Mouse (Mus musculus): ENCODE data around the gene Olfr91.
"Not testable (repeated sequence)": the region's sequence is repeated elsewhere in the genome, so short reads cannot be mapped to it uniquely, and the experiment has no call there.

Gene Olfr91

GRCm38 (mm10) chr17:37098178-37098577 lies at the start of gene Olfr91:
Gene Olfr91 (minus strand): TSS chr17:37098278.
- DNase-seq: no peak

DNA sequence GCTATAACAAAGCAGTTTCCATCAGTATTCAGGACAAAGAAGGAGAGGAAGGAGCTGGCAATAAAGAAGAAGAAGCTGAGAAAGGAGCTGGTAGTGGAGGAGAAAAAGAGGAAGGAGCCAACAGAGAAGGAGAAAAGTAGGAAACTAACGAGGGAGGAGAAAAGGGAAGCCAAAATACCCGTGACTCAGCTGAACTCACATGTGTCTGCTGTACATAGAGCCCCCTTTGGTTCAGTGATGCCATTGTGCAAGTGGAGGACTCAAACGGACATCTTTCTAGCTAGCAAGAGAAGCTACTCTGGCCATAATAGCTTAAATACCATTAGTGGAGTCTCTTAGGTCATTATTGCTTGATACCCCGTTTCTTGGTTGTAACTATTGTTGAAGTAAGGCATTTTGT lies 33.3 kb upstream of the Olfr91 start:
- DNase-seq: not testable (repeated sequence)

DNA sequence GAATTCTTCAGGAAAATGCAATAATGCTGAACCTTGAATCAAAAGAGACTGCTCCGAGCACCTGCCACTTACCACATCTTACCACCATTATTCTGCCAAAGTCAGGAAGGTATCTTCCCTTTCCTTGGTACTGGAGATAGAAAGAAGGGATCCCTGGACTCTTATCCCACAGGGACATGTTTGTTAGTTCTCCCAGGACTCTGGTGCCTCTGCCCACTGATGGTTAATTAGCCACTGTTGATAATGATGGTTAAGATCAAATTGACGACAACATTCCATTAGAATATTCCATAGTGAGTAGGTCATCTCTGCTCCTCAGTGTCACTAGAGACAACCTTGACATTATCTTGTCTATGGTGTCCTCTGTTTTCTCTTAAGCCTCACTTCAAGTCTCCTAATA lies 21.9 kb upstream of the Olfr91 start, which contains the start of gene Olfr92:
Gene Olfr92, minus strand, starts transcription at position 101 of the 400 bp plus-strand sequence.
- no peak for DNase-seq

- DNase-seq: no peak
These were observed 4.8 kb downstream of the Olfr91 start for GRCm38 (mm10) chr17:37093289-37093688.

DNA sequence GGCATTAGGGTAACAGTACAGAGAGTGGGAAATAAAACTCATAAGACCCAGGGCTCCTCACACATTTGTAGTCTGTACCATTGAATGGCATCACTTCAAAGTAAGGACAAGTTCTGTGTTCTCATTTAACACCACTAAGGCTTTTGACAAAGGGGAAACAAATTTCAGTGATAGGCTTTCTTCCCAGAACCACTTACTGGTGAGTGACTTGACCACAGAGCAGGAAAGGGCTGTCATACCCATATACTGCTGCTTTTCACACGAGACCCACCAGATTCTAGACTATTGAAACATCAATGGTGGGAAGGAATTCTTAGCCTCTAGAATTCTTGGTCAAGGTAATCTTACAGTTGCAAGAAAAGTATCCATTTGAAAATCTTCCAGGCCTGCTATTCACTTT lies 5.9 kb downstream of the Olfr91 start:
- no peak for DNase-seq

GRCm38 (mm10) chr17:37088399-37088798 lies 9.7 kb downstream of the Olfr91 start, which contains the start of gene Olfr90:
Gene Olfr90 (minus strand): TSS chr17:37088499.
- no peak for DNase-seq

DNA sequence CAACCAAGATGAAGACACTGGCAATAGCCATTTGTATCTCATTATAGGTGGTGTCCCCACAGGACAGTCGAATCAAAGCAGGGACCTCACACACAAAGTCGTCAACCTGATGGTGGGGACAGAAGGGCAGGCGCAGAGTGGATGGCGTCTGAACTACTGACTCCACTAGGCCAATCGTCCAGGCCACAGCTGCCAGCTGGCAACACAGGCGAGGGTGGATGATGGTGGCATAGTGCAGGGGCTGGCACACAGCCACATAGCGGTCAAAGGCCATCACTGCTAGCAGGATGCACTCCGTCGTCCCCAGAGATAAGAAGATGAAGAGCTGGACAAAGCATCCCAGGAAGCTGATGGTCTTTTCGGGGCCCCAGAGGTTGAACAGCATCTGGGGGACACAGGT lies 12.5 kb downstream of the Olfr91 start:
- no peak for DNase-seq

GRCm38 (mm10) chr17:37084632-37085031 lies 13.4 kb downstream of the Olfr91 start:
- DNase-seq: no peak

- DNase-seq: peak; percentile 57
These were observed 14.8 kb downstream of the Olfr91 start for GRCm38 (mm10) chr17:37083327-37083726.

GRCm38 (mm10) chr17:37081659-37082058 lies 16.4 kb downstream of the Olfr91 start:
- no peak for DNase-seq

GRCm38 (mm10) chr17:37080119-37080518 lies 18.0 kb downstream of the Olfr91 start:
- no peak for DNase-seq

- no peak for DNase-seq
These were observed 19.1 kb downstream of the Olfr91 start for GRCm38 (mm10) chr17:37078990-37079389.

- no peak for DNase-seq
These were observed 19.9 kb downstream of the Olfr91 start for GRCm38 (mm10) chr17:37078193-37078592.

DNA sequence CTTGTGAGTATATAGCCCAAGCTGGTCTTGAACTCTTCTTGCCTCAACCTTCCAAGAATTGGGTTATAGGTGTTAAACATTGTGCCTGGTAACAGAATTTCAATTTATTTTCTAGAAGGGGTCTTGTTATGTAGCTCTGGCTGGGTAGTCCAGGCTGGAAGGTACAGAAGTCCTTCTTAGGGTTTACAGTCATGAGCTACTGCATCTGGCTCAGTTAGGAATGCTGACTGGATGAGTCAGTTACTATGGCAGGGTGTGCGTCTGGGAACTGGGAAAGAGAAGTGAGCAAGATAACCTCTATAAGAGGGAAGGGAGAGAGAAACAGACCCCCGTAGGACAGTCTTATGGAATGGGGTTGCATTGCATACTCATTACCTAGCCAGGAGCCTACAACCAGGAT lies 22.3 kb downstream of the Olfr91 start:
- no peak for DNase-seq

GRCm38 (mm10) chr17:37075181-37075580 lies 22.9 kb downstream of the Olfr91 start:
- no peak for DNase-seq

GRCm38 (mm10) chr17:37072730-37073276 lies 25.3 kb downstream of the Olfr91 start:
- DNase-seq: no peak

DNA sequence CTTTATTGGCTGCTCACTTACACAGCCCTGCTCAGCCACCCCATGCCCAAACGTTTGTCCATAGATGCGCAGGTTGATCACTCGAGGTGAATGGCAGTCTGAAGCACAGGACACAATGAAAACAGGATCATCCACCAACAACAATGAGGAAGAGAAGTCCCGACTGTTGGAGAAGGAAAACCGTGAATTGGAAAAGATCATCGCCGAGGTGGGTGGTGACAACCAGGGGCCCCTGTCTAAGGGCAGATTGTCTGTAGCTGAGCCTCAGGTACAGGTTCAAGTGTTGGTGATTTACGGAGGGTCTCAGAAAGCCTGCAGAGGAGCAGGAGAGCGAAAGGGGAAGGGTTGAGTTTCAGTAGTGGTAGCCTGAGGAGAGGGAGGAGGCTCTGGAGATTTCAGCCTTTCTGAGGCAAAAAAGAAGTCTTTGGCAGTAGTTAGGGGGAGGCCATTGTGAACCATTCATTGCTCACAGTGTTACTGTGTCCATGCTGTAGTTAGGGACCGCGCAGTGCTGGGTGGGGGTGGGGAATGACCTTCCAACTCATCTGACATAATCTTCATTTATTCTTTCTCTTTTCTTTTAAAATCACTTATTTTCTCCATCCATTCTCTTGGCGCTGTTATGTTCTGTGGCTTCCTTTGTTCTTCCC lies 25.9 kb downstream of the Olfr91 start:
- no peak for DNase-seq

GRCm38 (mm10) chr17:37070121-37070520 lies 28.0 kb downstream of the Olfr91 start:
- DNase-seq: no peak

DNA sequence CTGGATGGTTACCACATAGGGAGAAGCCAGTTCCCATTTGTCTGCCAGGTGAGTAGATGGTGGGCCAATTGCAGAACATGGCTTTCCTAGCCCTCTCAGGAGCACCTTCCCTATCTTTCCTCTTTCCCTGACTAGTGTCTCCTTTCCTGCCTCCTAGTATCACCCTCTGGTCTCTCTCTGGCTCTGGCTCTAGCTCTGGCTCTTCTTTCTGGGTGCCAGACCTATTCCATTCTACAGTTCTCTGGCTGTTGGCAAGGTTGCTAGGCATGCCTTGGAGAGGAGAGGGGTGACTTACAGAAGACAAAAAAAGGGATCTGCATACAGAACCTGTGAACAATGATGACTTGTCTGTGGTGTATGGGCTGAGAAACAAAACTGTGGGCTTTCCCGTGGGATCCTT lies 30.2 kb downstream of the Olfr91 start:
- DNase-seq: no peak

GRCm38 (mm10) chr17:37065993-37066392 lies 32.1 kb downstream of the Olfr91 start:
- DNase-seq: no peak

DNA sequence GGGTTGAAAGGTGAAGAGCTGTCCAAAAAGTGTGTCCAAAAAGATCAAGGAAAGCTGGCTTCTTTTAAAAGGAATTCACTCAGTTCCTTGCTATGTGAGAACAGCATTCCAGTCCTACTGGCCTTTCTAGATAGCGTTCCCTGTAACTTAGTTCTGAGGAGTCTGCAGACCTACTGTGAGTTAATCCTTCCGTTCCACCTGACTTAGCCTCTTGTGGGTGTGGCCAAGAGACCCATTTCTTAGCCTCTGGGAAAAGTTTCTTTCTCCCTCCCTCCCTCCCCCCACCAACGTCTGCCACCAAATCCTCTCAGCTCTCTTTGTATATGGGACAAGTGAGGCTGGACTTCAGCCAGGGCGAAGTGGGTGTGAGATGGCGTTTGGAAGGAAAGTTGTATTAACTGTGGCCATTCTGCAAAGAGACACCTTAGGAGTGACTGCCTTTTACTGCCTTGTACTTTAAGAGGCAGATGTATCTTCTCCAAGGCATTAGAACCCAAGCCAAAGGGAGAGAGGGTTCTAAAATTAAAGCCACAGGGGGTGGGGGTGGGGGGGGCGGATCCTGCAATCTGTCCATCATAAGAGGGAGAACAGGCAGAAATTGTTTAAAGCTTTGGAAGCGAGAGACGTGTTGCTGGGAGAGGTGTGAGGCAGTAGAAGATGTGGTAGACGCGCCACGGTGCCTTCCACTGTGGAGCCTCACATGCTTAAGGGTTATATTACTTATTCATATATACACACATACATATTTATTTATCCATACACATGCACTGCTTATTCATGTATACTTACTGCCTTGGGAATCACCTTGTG lies 34.2 kb downstream of the Olfr91 start:
- no peak for DNase-seq

GRCm38 (mm10) chr17:37063063-37063462 lies 35.0 kb downstream of the Olfr91 start:
- no peak for DNase-seq

DNA sequence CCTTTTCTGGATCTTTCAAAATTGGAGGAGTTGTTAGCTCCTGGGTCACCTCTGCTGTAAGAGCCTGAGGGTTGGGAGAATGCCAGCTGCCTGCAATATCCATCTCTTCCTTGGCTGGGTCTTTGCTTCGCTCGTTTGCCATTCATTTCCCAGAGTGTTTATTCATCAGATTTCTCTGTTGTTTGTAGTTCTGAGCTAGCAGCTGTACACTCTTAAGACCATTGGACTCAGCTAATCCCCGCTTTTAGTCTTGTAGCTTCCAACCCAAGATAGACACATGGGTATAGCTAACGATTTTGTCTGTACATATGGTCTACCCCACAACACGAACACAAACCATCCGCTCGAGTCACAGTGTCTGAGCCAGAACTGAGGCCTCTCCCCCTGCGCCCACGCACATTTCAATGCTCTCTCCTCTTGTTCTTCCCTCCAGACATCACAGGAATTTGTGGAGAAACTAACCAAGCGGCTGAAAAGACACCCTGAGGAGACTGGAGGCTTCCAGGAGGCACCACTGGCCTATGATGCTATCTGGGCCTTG lies 35.9 kb downstream of the Olfr91 start:
- DNase-seq: no peak

DNA sequence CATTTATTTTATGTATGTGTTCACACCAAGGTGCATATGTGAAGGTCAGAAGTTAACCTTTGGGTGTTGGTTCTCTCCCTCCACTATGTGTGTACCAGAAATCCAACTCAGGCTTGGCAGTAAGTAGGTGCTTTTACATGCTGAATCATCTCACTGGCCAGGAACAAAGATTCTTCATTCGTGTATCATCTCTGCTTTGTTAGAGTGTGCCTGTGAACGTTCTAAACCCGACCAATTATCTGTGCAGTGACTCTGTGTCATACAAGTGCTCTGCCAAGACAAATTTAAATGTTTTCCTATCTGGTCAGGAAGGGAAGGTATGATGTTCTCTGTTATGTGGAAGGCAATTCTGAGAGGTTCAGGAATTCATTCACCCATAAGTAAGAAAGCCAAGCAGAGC lies 36.6 kb downstream of the Olfr91 start:
- no peak for DNase-seq

All from liver (tissue).